Mouse (Mus musculus): ENCODE measurements around the gene Card11. TPM values are rescaled to one million over a fixed set of nuclear protein-coding genes. Genes with fewer than 3 reads are reported as not detected.

Card11 gene
- 0.14 TPM in 1 of 2 replicates, not detected in the other for polyA plus RNA-seq (2014; fragmentation: Nextera tagmentation; extraction: Ambion mirVana)

DNA sequence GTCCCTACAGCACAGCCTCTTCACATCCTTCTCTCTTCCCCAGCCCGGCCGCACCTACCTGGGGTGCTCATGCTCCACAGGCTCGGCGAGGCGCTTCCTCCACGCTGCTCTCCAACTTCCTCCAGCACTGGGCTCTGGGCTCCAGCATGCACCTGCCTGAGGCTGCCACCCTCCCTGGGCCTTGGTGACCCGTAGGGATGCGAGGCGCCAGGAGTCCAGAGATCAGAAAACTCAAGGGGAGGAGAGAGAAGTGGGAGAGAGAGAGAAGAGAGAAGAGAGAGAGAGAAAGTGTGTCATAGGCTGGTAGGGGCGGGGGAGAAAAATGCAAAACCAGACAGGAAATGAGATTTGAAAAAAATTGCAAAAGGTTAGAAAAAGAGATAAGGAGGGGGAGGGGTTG is at the start of gene Card11:
TSS of gene Card11 (minus strand) at position 234 of the 400 bp plus-strand sequence.
- no peaks in the 10 kb centered on the region for H3K9me3 ChIP-seq (ENCODE audit: control insufficient read depth, low read length)
- no peak within 1 kb of the TSS for H3K9ac ChIP-seq (ENCODE audit: low read depth, low read length)
- 76% methylated on average over 10 of the region's 10 CpGs for WGBS
- H3K4me3 ChIP-seq (ENCODE audit: low read depth, low read length), result no peak within 1 kb of the TSS
- no peak within 1 kb of the TSS for H3K4me2 ChIP-seq (replicated peaks; ENCODE audit: low read depth, low read length)
- no peaks in the 10 kb centered on the region for H3K27me3 ChIP-seq (ENCODE audit: control insufficient read depth, insufficient read depth, low read length)
- ATAC-seq (ENCODE audit: low FRiP score) (no peak), DNase-seq (ENCODE audit: low spot score) (no peak)
- H3K4me1 ChIP-seq (replicated peaks; ENCODE audit: control insufficient read depth, insufficient read depth, low read length), result no peaks in the 10 kb centered on the region
- no peaks in the 10 kb centered on the region for H3K36me3 ChIP-seq (ENCODE audit: control insufficient read depth, insufficient read depth, low read length)
- no peak within 1 kb of the TSS for H3K27ac ChIP-seq (ENCODE audit: low read depth, low read length)

DNA sequence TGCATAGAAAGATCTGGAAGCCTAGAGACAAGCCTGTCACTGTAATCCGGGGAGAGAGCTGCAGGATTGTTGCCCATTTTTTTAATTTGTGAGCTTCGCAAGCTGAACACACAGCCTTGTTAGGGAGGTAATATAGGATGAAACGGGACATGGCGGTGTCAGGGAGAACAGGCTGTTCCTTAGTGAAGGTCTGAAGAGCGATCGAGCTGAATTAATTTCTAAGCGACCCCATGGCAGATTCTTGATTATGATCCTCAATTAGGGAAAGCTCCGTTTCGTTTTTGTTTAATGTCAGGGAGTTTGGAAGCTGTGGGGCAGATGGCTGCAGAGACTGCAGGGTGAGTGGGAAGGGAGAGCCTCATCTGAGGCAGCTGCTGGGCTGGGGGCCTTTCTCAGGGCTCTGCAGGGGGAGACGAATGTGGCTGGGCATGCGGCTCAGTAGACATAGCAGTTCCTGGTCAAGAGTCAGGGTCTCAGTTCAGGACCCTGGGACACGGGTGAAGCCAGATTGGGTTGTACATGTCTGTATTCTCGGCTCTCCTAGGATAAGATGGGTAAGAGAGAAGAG is 47.4 kb upstream of the Card11 start:
- Histone ChIP-seq H3K4me1 (replicated peaks; ENCODE audit: control insufficient read depth, insufficient read depth, low read length) (no peaks in the 10 kb centered on the region), H3K27me3 (ENCODE audit: control insufficient read depth, insufficient read depth, low read length) (no peaks in the 10 kb centered on the region), H3K27ac (ENCODE audit: low read depth, low read length) (no peak overlapping the region), H3K4me2 (replicated peaks; ENCODE audit: low read depth, low read length) (no peak overlapping the region), H3K9ac (ENCODE audit: low read depth, low read length) (no peak overlapping the region), H3K4me3 (ENCODE audit: low read depth, low read length) (no peak overlapping the region), H3K9me3 (ENCODE audit: control insufficient read depth, low read length) (no peaks in the 10 kb centered on the region), H3K36me3 (ENCODE audit: control insufficient read depth, insufficient read depth, low read length) (no peaks in the 10 kb centered on the region)
- DNase-seq (ENCODE audit: low spot score) (no peak), ATAC-seq (ENCODE audit: low FRiP score) (no peak)
- WGBS, result 80% methylated on average over 13 of the region's 13 CpGs

DNA sequence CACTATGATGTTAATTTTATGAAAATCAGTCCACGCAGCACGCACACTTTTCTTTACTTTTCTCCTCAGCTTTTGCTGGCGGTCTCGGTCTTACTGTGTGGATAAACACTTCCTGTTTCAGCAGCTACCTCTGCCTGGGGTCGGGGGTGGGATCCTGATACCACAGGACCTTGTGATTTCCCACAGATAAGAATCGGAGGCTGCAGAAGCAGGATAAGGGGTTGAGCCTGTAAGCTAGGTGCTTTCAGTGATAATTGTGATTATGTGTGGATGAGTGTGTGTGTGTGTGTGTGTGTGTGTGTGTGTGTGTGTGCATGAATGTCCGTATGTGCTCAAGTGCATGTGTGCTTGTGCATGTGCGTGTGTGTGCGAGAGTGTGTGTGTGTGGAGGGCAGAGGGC is 44.6 kb upstream of the Card11 start:
- Histone ChIP-seq H3K9ac (ENCODE audit: low read depth, low read length) (no peak overlapping the region), H3K4me3 (ENCODE audit: low read depth, low read length) (no peak overlapping the region), H3K9me3 (ENCODE audit: control insufficient read depth, low read length) (no peaks in the 10 kb centered on the region), H3K27ac (ENCODE audit: low read depth, low read length) (no peak overlapping the region), H3K36me3 (ENCODE audit: control insufficient read depth, insufficient read depth, low read length) (no peaks in the 10 kb centered on the region), H3K4me1 (replicated peaks; ENCODE audit: control insufficient read depth, insufficient read depth, low read length) (no peaks in the 10 kb centered on the region), H3K4me2 (replicated peaks; ENCODE audit: low read depth, low read length) (no peak overlapping the region), H3K27me3 (ENCODE audit: control insufficient read depth, insufficient read depth, low read length) (no peaks in the 10 kb centered on the region)
- no peak for DNase-seq (ENCODE audit: low spot score)
- 85% methylated on average over 9 of the region's 9 CpGs for WGBS
- no peak for ATAC-seq (ENCODE audit: low FRiP score)

DNA sequence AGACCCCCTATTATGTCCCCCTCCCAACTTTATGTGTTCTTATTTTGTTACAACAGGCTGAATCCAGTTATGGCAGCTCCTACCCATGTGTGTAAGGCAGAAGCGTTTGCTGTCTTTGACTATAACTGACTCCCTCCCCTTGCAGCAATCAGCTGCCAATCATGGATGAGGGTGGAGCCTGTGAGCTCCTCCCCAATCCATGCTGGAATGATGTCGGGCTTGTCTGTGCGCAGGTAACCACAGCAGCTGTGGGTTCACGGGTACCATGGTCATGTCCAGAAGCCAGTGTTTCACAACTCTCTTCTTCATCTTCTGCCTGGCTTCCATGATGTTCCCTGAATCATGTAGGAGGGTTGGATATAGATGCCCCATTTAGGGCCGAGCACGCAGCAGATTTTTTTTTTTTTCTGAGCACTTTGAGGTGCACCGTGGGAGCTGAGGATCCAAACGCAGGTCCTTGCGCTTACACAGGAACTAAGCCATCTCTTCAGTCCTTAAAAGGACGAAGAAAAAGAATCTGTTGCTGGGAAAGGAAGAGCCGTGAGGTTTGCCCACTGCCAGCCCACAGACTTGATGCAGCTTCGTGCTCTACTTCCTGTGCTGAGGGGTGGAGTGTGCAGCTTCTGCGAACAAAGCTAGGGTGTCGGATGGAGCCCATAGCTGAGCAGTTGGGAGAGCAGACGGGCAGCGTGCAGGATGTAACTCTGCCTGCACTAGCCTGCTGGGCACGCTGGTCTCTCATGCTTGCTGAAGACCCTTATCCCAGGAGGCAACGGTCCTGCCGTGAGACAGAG is 43.5 kb upstream of the Card11 start:
- Histone ChIP-seq H3K9me3 (ENCODE audit: control insufficient read depth, low read length) (no peaks in the 10 kb centered on the region), H3K9ac (ENCODE audit: low read depth, low read length) (no peak overlapping the region), H3K27me3 (ENCODE audit: control insufficient read depth, insufficient read depth, low read length) (no peaks in the 10 kb centered on the region), H3K36me3 (ENCODE audit: control insufficient read depth, insufficient read depth, low read length) (no peaks in the 10 kb centered on the region), H3K4me2 (replicated peaks; ENCODE audit: low read depth, low read length) (no peak overlapping the region), H3K27ac (ENCODE audit: low read depth, low read length) (no peak overlapping the region), H3K4me3 (ENCODE audit: low read depth, low read length) (no peak overlapping the region), H3K4me1 (replicated peaks; ENCODE audit: control insufficient read depth, insufficient read depth, low read length) (no peaks in the 10 kb centered on the region)
- 60% methylated on average over 19 of the region's 19 CpGs for WGBS
- no peak for DNase-seq (ENCODE audit: low spot score)
- ATAC-seq (ENCODE audit: low FRiP score), result no peak

DNA sequence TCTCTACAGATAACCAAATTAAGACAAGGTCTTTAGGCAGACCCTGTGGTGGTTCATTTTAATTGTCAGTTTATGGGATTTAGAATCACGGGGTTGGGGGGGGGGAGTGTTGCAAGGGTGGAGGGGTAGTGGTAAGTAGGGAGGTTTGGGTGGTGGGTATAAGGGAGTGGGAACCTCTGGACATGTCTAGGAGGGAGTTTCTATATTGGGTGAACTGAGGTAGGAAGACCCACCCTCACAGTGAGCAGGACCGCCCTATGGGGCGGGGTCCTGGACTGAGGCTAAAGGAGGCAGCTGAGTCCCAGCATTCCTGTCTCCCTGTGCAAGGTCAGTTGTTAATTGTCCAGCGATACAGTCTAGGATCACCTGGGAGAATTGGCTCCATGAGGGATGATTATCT is 42.0 kb upstream of the Card11 start:
- Histone ChIP-seq H3K36me3 (ENCODE audit: control insufficient read depth, insufficient read depth, low read length) (no peaks in the 10 kb centered on the region), H3K4me2 (replicated peaks; ENCODE audit: low read depth, low read length) (no peak overlapping the region), H3K9ac (ENCODE audit: low read depth, low read length) (no peak overlapping the region), H3K27ac (ENCODE audit: low read depth, low read length) (no peak overlapping the region), H3K27me3 (ENCODE audit: control insufficient read depth, insufficient read depth, low read length) (no peaks in the 10 kb centered on the region), H3K4me3 (ENCODE audit: low read depth, low read length) (no peak overlapping the region), H3K4me1 (replicated peaks; ENCODE audit: control insufficient read depth, insufficient read depth, low read length) (no peaks in the 10 kb centered on the region), H3K9me3 (ENCODE audit: control insufficient read depth, low read length) (no peaks in the 10 kb centered on the region)
- WGBS, result 93% methylated on average over 4 of the region's 4 CpGs
- no peak for ATAC-seq (ENCODE audit: low FRiP score)
- no peak for DNase-seq (ENCODE audit: low spot score)

DNA sequence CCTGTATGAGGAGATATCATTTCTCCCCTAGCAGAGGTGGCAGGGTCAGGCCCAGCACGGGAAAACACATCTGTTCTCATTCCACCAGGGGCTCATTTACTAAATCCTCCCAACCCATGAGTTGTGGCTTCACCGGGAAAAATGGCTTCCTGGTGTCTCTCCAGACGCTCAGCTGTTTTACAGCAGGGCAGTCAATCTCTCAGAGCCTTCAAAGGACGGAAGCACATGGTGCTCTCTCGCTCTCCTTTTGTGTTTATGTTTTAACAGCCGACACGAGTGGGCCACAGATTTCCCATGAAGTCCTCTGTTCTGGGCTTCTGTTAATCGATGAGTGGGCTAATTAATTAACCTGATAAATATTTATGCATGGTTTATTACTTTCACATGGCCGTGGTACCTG is 40.5 kb upstream of the Card11 start:
- Histone ChIP-seq H3K4me3 (ENCODE audit: low read depth, low read length) (no peak overlapping the region), H3K27me3 (ENCODE audit: control insufficient read depth, insufficient read depth, low read length) (no peaks in the 10 kb centered on the region), H3K4me1 (replicated peaks; ENCODE audit: control insufficient read depth, insufficient read depth, low read length) (no peaks in the 10 kb centered on the region), H3K27ac (ENCODE audit: low read depth, low read length) (no peak overlapping the region), H3K36me3 (ENCODE audit: control insufficient read depth, insufficient read depth, low read length) (no peaks in the 10 kb centered on the region), H3K9ac (ENCODE audit: low read depth, low read length) (no peak overlapping the region), H3K9me3 (ENCODE audit: control insufficient read depth, low read length) (no peaks in the 10 kb centered on the region), H3K4me2 (replicated peaks; ENCODE audit: low read depth, low read length) (no peak overlapping the region)
- ATAC-seq (ENCODE audit: low FRiP score) (no peak), DNase-seq (ENCODE audit: low spot score) (no peak)
- 61% methylated on average over 9 of the region's 9 CpGs for WGBS

DNA sequence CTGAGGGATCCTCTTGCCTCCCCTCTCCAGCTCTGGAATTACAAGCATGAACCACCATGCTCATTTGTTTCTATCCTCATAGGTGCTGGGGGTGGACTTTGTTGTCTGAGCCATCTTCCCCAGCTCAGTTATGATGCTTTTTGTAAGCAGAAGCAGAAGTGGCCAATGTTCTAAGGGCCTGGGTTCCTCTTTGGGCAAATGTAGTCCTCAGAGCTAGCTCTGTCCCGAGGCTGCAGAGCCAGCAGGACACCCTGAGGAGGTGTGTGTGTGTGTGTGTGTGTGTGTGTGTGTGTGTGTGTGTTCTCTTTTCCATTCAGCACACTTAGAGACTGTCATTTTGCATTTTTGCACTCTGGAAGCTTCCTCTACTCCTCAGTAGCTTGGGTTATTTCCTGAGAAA is 38.0 kb upstream of the Card11 start:
- ATAC-seq (ENCODE audit: low FRiP score) (no peak), DNase-seq (ENCODE audit: low spot score) (no peak)
- H3K9me3 ChIP-seq (ENCODE audit: control insufficient read depth, low read length), result no peaks in the 10 kb centered on the region
- H3K4me2 ChIP-seq (replicated peaks; ENCODE audit: low read depth, low read length), result no peak overlapping the region
- no peak overlapping the region for H3K27ac ChIP-seq (ENCODE audit: low read depth, low read length)
- H3K4me1 ChIP-seq (replicated peaks; ENCODE audit: control insufficient read depth, insufficient read depth, low read length), result no peaks in the 10 kb centered on the region
- no peak overlapping the region for H3K4me3 ChIP-seq (ENCODE audit: low read depth, low read length)
- H3K27me3 ChIP-seq (ENCODE audit: control insufficient read depth, insufficient read depth, low read length), result no peaks in the 10 kb centered on the region
- no peaks in the 10 kb centered on the region for H3K36me3 ChIP-seq (ENCODE audit: control insufficient read depth, insufficient read depth, low read length)
- WGBS, result 50% methylated on average over 1 of the region's 1 CpGs
- no peak overlapping the region for H3K9ac ChIP-seq (ENCODE audit: low read depth, low read length)

DNA sequence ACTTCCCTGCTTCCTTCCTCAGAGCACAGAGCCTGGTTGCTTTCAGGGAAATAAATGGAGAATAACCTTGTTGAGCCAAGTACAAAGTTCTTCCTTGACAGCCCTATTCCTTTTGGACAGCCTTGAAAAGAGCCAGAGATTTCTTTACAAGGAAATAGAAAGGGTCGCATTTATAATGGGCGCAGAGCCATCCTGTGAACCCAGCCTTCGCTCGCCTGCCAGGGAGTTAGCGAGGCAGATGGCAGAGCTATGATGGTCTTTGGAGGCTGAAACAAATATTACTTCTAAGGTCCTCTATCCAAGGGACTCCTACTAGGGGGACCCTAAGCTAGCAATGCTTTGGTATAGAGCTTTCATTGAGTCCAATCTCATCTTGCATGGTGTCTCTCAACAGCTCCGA is 35.0 kb upstream of the Card11 start:
- Histone ChIP-seq H3K27me3 (ENCODE audit: control insufficient read depth, insufficient read depth, low read length) (no peaks in the 10 kb centered on the region), H3K4me2 (replicated peaks; ENCODE audit: low read depth, low read length) (no peak overlapping the region), H3K4me3 (ENCODE audit: low read depth, low read length) (no peak overlapping the region), H3K27ac (ENCODE audit: low read depth, low read length) (no peak overlapping the region), H3K36me3 (ENCODE audit: control insufficient read depth, insufficient read depth, low read length) (no peaks in the 10 kb centered on the region), H3K9ac (ENCODE audit: low read depth, low read length) (no peak overlapping the region), H3K9me3 (ENCODE audit: control insufficient read depth, low read length) (no peaks in the 10 kb centered on the region), H3K4me1 (replicated peaks; ENCODE audit: control insufficient read depth, insufficient read depth, low read length) (no peaks in the 10 kb centered on the region)
- DNase-seq (ENCODE audit: low spot score) (no peak), ATAC-seq (ENCODE audit: low FRiP score) (no peak)
- 89% methylated on average over 6 of the region's 6 CpGs for WGBS

DNA sequence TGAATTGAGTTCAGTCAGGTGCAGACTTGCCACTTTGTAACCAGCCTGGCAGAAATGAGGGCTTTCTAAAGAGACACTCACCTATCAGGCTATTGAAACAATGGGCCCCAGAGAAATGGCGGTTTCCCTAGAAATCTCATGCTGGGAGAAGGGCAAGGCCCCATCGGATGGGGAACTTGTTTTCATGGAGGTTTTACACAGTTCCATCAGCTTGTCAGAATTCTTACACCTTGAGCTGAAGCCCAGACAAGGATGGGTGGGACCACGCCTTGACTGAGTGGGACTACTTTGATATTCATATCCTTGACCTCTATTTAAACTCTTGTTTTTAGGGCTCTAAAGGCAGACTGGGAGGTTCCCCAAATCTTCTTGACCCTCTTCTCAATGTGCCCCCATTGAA is 33.9 kb upstream of the Card11 start:
- H3K4me2 ChIP-seq (replicated peaks; ENCODE audit: low read depth, low read length), result no peak overlapping the region
- H3K36me3 ChIP-seq (ENCODE audit: control insufficient read depth, insufficient read depth, low read length), result no peaks in the 10 kb centered on the region
- no peak overlapping the region for H3K4me3 ChIP-seq (ENCODE audit: low read depth, low read length)
- no peaks in the 10 kb centered on the region for H3K9me3 ChIP-seq (ENCODE audit: control insufficient read depth, low read length)
- no peak overlapping the region for H3K27ac ChIP-seq (ENCODE audit: low read depth, low read length)
- ATAC-seq (ENCODE audit: low FRiP score) (no peak), DNase-seq (ENCODE audit: low spot score) (no peak)
- WGBS, result 66% methylated on average over 3 of the region's 3 CpGs
- H3K9ac ChIP-seq (ENCODE audit: low read depth, low read length), result no peak overlapping the region
- H3K4me1 ChIP-seq (replicated peaks; ENCODE audit: control insufficient read depth, insufficient read depth, low read length), result no peaks in the 10 kb centered on the region
- H3K27me3 ChIP-seq (ENCODE audit: control insufficient read depth, insufficient read depth, low read length), result no peaks in the 10 kb centered on the region
